Mouse (Mus musculus) heart, embryonic 15.5 days (tissue): ENCODE measurements at regions not wholly inside any gene's neighbourhood (a gene's known extent, or its start where the extent isn't known, plus 50 kb on each side); places are given as distances from the start of the nearest gene placed in this dataset.

ENCODE experiments used
- ATAC-seq: fragments of 200-750 bp; cut with Nextera tagmentation; replicated peaks from 2 replicates; pipeline ENCODE4 v1.8.0; 2017; ENCODE audit warnings: low read depth, moderate TSS enrichment; ENCODE audit not compliant: insufficient number of reproducible peaks, insufficient read depth, low FRiP score
- H3K27ac ChIP-seq: fragments of 300-500 bp; sonication (generic); 2 replicates; pipeline ENCODE4 v1.5.1; 2015; ENCODE audit warnings: mild to moderate bottlenecking, inconsistent platforms
- H3K27me3 ChIP-seq: fragments of 300-500 bp; sonication (generic); 2 replicates; pipeline ENCODE4 v1.6.1; 2015; ENCODE audit warnings: inconsistent platforms
- H3K36me3 ChIP-seq: fragments of 300-500 bp; sonication (generic); 2 replicates; pipeline ENCODE4 v1.6.1; 2015; ENCODE audit warnings: mild to moderate bottlenecking, inconsistent platforms
- H3K4me1 ChIP-seq: fragments of 300-500 bp; sonication (generic); replicated peaks from 2 replicates; pipeline ENCODE4 v1.6.1; 2015; ENCODE audit warnings: inconsistent platforms
- H3K4me2 ChIP-seq: fragments of 300-500 bp; sonication (generic); 2 replicates; pipeline ENCODE4 v1.6.1; 2015; ENCODE audit warnings: inconsistent platforms, mild to moderate bottlenecking, moderate library complexity
- H3K4me3 ChIP-seq: fragments of 300-500 bp; sonication (generic); 2 replicates; pipeline ENCODE4 v1.5.1; 2015; ENCODE audit warnings: mild to moderate bottlenecking, inconsistent platforms
- H3K9ac ChIP-seq: fragments of 300-500 bp; sonication (generic); 2 replicates; pipeline ENCODE4 v1.6.1; 2015; ENCODE audit warnings: mild to moderate bottlenecking, inconsistent platforms
- H3K9me3 ChIP-seq: fragments of 300-500 bp; sonication (generic); replicated peaks from 2 replicates; pipeline ENCODE4 v1.6.1; 2016; ENCODE audit warnings: inconsistent platforms
- WGBS: fragments of 180-500 bp; shearing (Covaris S2); methylation state at CpG from one replicate; pipeline ENCODE4 v1.1.7; 2015; ENCODE audit warnings: mixed read lengths; 5-methylcytosine and 5-hydroxymethylcytosine counted together

- Histone ChIP-seq H3K9me3 (no peaks in the 10 kb centered on the region), H3K27me3 (no peaks in the 10 kb centered on the region), H3K4me3 (no peak overlapping the region), H3K4me1 (no peaks in the 10 kb centered on the region), H3K36me3 (no peaks in the 10 kb centered on the region), H3K9ac (no peak overlapping the region), H3K4me2 (no peak overlapping the region), H3K27ac (no peak overlapping the region)
- no peak for ATAC-seq
Observed at GRCm38 (mm10) chr2:116444163-116444562, 378.5 kb upstream of the Meis2 start.

- no peaks in the 10 kb centered on the region for H3K36me3 ChIP-seq
- ATAC-seq, result no peak
- H3K27ac ChIP-seq, result no peak overlapping the region
- WGBS, result 66% methylated on average over 2 of the region's 2 CpGs
- H3K27me3 ChIP-seq, result no peaks in the 10 kb centered on the region
- no peak overlapping the region for H3K9ac ChIP-seq
- no peak overlapping the region for H3K4me2 ChIP-seq
- no peak overlapping the region for H3K4me3 ChIP-seq
- H3K4me1 ChIP-seq, result no peaks in the 10 kb centered on the region
- no peaks in the 10 kb centered on the region for H3K9me3 ChIP-seq
Observed at GRCm38 (mm10) chr2:116440252-116440651, 374.6 kb upstream of the Meis2 start.

GRCm38 (mm10) chr2:116433481-116433880 lies 367.8 kb upstream of the Meis2 start:
- ATAC-seq, result no peak
- H3K27ac ChIP-seq, result no peak overlapping the region

GRCm38 (mm10) chr2:116424131-116424530 lies 358.5 kb upstream of the Meis2 start:
- no peaks in the 10 kb centered on the region for H3K4me1 ChIP-seq

More at GRCm38 (mm10) chr2:116433481-116433880, 367.8 kb upstream of the Meis2 start:
- H3K9ac ChIP-seq, result no peak overlapping the region
- H3K4me3 ChIP-seq, result no peak overlapping the region
- H3K4me2 ChIP-seq, result no peak overlapping the region
- H3K27me3 ChIP-seq, result no peaks in the 10 kb centered on the region
- no peaks in the 10 kb centered on the region for H3K9me3 ChIP-seq
- H3K4me1 ChIP-seq, result no peaks in the 10 kb centered on the region
- no peaks in the 10 kb centered on the region for H3K36me3 ChIP-seq

GRCm38 (mm10) chr2:116417428-116418195 lies 352.0 kb upstream of the Meis2 start:
- ATAC-seq, result no peak
- H3K4me3 ChIP-seq, result no peak overlapping the region
- H3K9ac ChIP-seq, result no peak overlapping the region
- peak overlapping the region; percentile 21 for H3K4me2 ChIP-seq
- H3K4me1 ChIP-seq, result 0 out of 2 replicates have a peak, but pooled peaks cover 6% of the 10 kb centered on the region
- no peak overlapping the region for H3K27ac ChIP-seq
- no peaks in the 10 kb centered on the region for H3K36me3 ChIP-seq
- H3K9me3 ChIP-seq, result no peaks in the 10 kb centered on the region
- no peaks in the 10 kb centered on the region for H3K27me3 ChIP-seq
- 51% methylated on average over 13 of the region's 13 CpGs for WGBS

More at GRCm38 (mm10) chr2:116424131-116424530, 358.5 kb upstream of the Meis2 start:
- WGBS, result 86% methylated on average over 8 of the region's 8 CpGs
- H3K4me3 ChIP-seq, result no peak overlapping the region
- H3K9me3 ChIP-seq, result no peaks in the 10 kb centered on the region
- no peak overlapping the region for H3K9ac ChIP-seq
- ATAC-seq, result no peak
- no peak overlapping the region for H3K4me2 ChIP-seq
- H3K27ac ChIP-seq, result no peak overlapping the region
- no peaks in the 10 kb centered on the region for H3K27me3 ChIP-seq
- H3K36me3 ChIP-seq, result no peaks in the 10 kb centered on the region

- 59% methylated on average over 1 of the region's 1 CpGs for WGBS
- no peaks in the 10 kb centered on the region for H3K9me3 ChIP-seq
Observed at GRCm38 (mm10) chr2:116415742-116416141, 350.1 kb upstream of the Meis2 start.

GRCm38 (mm10) chr2:116402113-116402512 lies 336.5 kb upstream of the Meis2 start:
- Histone ChIP-seq H3K9ac (no peak overlapping the region), H3K36me3 (no peaks in the 10 kb centered on the region), H3K4me3 (no peak overlapping the region), H3K9me3 (no peaks in the 10 kb centered on the region), H3K27me3 (no peaks in the 10 kb centered on the region), H3K27ac (no peak overlapping the region), H3K4me1 (no peaks in the 10 kb centered on the region), H3K4me2 (no peak overlapping the region)
- WGBS, result 78% methylated on average over 1 of the region's 1 CpGs
- ATAC-seq, result no peak

More at GRCm38 (mm10) chr2:116415742-116416141, 350.1 kb upstream of the Meis2 start:
- H3K4me2 ChIP-seq, result no peak overlapping the region
- no peak overlapping the region for H3K9ac ChIP-seq
- no peak overlapping the region for H3K4me3 ChIP-seq
- no peaks in the 10 kb centered on the region for H3K27me3 ChIP-seq
- no peaks in the 10 kb centered on the region for H3K36me3 ChIP-seq
- H3K27ac ChIP-seq, result no peak overlapping the region
- ATAC-seq, result no peak
- 0 out of 2 replicates have a peak, but pooled peaks cover 6% of the 10 kb centered on the region for H3K4me1 ChIP-seq

GRCm38 (mm10) chr2:116399966-116400365 lies 334.3 kb upstream of the Meis2 start:
- Histone ChIP-seq H3K4me3 (no peak overlapping the region), H3K9me3 (no peaks in the 10 kb centered on the region), H3K27me3 (no peaks in the 10 kb centered on the region), H3K4me2 (no peak overlapping the region), H3K36me3 (no peaks in the 10 kb centered on the region), H3K4me1 (no peaks in the 10 kb centered on the region), H3K9ac (no peak overlapping the region), H3K27ac (no peak overlapping the region)
- no peak for ATAC-seq
- WGBS, result 67% methylated on average over 1 of the region's 1 CpGs

GRCm38 (mm10) chr2:116368811-116369210 lies 303.2 kb upstream of the Meis2 start:
- Histone ChIP-seq H3K27me3 (no peaks in the 10 kb centered on the region), H3K4me3 (no peak overlapping the region), H3K4me2 (no peak overlapping the region), H3K9me3 (no peaks in the 10 kb centered on the region), H3K4me1 (no peaks in the 10 kb centered on the region), H3K36me3 (no peaks in the 10 kb centered on the region), H3K9ac (no peak overlapping the region), H3K27ac (no peak overlapping the region)
- ATAC-seq, result no peak
- WGBS, result 76% methylated on average over 3 of the region's 3 CpGs

- Histone ChIP-seq H3K27ac (no peak overlapping the region), H3K4me1 (no peaks in the 10 kb centered on the region), H3K4me3 (no peak overlapping the region), H3K9me3 (no peaks in the 10 kb centered on the region), H3K27me3 (no peaks in the 10 kb centered on the region), H3K36me3 (no peaks in the 10 kb centered on the region), H3K9ac (no peak overlapping the region), H3K4me2 (no peak overlapping the region)
- no peak for ATAC-seq
- 58% methylated on average over 2 of the region's 2 CpGs for WGBS
Observed at GRCm38 (mm10) chr2:116364136-116364535, 298.5 kb upstream of the Meis2 start.

GRCm38 (mm10) chr2:116358145-116358544 lies 292.5 kb upstream of the Meis2 start:
- ATAC-seq, result no peak
- Histone ChIP-seq H3K4me2 (no peak overlapping the region), H3K36me3 (no peaks in the 10 kb centered on the region), H3K4me3 (no peak overlapping the region), H3K9ac (no peak overlapping the region), H3K4me1 (no peaks in the 10 kb centered on the region), H3K27me3 (no peaks in the 10 kb centered on the region), H3K27ac (no peak overlapping the region), H3K9me3 (no peaks in the 10 kb centered on the region)
- WGBS, result 52% methylated on average over 1 of the region's 1 CpGs

GRCm38 (mm10) chr2:116348530-116348914 lies 282.9 kb upstream of the Meis2 start:
- no peaks in the 10 kb centered on the region for H3K4me1 ChIP-seq
- no peak overlapping the region for H3K4me3 ChIP-seq
- ATAC-seq, result no peak
- no peak overlapping the region for H3K9ac ChIP-seq
- H3K27ac ChIP-seq, result no peak overlapping the region
- no peaks in the 10 kb centered on the region for H3K36me3 ChIP-seq
- 40% methylated on average over 1 of the region's 1 CpGs for WGBS
- no peak overlapping the region for H3K4me2 ChIP-seq
- H3K27me3 ChIP-seq, result no peaks in the 10 kb centered on the region
- H3K9me3 ChIP-seq, result no peaks in the 10 kb centered on the region
